Mouse (Mus musculus) ovary, adult 18-20 months (tissue): Measurements from ENCODE around the gene Mboat2.

Experiments
- DNase-seq: peaks from one replicate; pipeline ENCODE4 v3.0.0; 2022; ENCODE audit warnings: low spot score, mixed read lengths

Gene Mboat2

GRCm38 (mm10) chr12:25011733-25012367, 181.2 kb downstream of the Mboat2 start:
- no peak for DNase-seq

- DNase-seq, result no peak
Measured at GRCm38 (mm10) chr12:25012555-25013540, 182.2 kb downstream of the Mboat2 start.
